Mouse (Mus musculus): ENCODE measurements at regions not wholly inside any gene's neighbourhood (a gene's known extent, or its start where the extent isn't known, plus 50 kb on each side); places are given as distances from the start of the nearest gene placed in this dataset.

- TF ChIP-seq CTCF (IDR thresholded peaks at IDR 0.05; ENCODE audit: control insufficient read depth, insufficient read depth, insufficient replicate concordance, low read depth, low read length) (no peak), POLR2A (IDR thresholded peaks at IDR 0.05; ENCODE audit: control insufficient read depth, low read depth, low read length) (no peak)
These were observed 113.8 kb downstream of the Car2 start for GRCm38 (mm10) chr3:14999914-15000313.

Measured in testis, adult 2 months (tissue).